Mouse (Mus musculus) B cell, adult 67 days (primary cell): ENCODE measurements around the gene Olfr231. TPM values are rescaled to one million over a fixed set of nuclear protein-coding genes. Genes with fewer than 3 reads are reported as not detected.

Experiments used
- total RNA-seq, 2 experiments: library from RNA; stranded (reverse); gene quantifications; 4 replicates each; pipeline ENCODE4 v1.2.4; 2023

The Olfr231 gene
- total RNA-seq, result not detected

GRCm38 (mm10) chr1:174121062-174121461 lies at the start of gene Olfr231:
TSS of gene Olfr231 (minus strand) at chr1:174121162.

GRCm38 (mm10) chr1:174155333-174155732 lies 34.4 kb upstream of the Olfr231 start, which contains the start of gene Olfr420:
TSS of gene Olfr420 (plus strand) at chr1:174155633.

GRCm38 (mm10) chr1:174131217-174131616 lies 10.3 kb upstream of the Olfr231 start, which contains the start of gene Olfr424:
TSS of gene Olfr424 (plus strand) at chr1:174131517.

DNA sequence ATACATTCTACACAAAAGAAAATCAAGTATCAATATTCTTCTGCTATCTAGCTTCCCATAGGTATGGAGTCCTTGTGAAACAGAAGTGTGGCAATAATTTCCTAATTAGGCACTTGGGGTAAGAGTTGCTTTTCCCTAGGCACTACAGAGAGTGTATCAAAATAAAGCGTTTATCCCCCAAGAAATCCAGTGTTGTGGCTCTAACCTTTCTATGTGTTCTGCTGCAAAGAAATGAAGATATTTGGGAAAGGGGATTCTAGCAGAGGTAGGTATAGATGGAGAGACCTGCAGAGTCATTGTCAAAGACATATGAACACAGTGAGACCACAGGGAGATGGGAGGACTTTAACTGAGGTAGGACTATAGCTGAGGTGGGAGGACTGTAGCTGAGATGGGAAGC lies 24.4 kb downstream of the Olfr231 start, which contains the start of gene Olfr427:
Olfr427 (plus strand) TSS at position 301 of the 400 bp plus-strand sequence.

GRCm38 (mm10) chr1:174084031-174084430 lies 36.9 kb downstream of the Olfr231 start, which contains the start of gene Olfr429:
TSS of gene Olfr429 (plus strand) at chr1:174084331.

DNA sequence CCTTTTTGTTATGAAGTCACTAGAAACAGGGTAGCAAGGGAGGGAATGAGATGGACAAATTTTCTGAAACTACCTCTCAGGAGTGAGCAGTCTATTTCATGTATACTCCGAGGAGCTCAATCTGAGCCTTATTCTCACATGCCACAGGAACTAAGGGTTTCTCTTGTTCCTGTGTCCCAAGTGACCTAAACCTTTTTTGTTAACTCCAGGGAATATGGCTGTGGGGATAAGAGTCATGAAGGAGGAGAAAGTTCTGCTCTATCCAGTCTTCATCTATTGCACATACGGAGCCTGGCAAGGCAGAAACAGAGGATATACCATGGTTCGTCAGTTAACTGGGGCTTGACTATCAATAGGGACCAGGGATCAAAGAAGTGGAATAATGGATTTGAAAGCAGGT lies 54.7 kb downstream of the Olfr231 start, which contains the start of gene Olfr430:
Olfr430 (plus strand) TSS at position 301 of the 400 bp plus-strand sequence.

Other genes with a start within 250 kb of the Olfr231 start
- gene Ifi211, start 208.1 kb downstream of the Olfr231 start, total RNA-seq, result under 1 TPM in 1 of 2 experiments, not detected in 1; 0.44 TPM
- gene Mndal, start 178.7 kb downstream of the Olfr231 start, total RNA-seq, result 100 to 1,000 TPM; 530 to 659 TPM
- 100 to 1,000 TPM; 289 to 326 TPM for gene Ifi203, start 178.5 kb downstream of the Olfr231 start, total RNA-seq
- not detected for gene Ifi202b, start 138.4 kb downstream of the Olfr231 start, total RNA-seq
- 1 to 10 TPM; 6.0 to 6.6 TPM for gene Ifi205, start 89.4 kb downstream of the Olfr231 start, total RNA-seq
- under 1 TPM; 0.52 to 0.53 TPM for gene Olfr433, start 80.5 kb downstream of the Olfr231 start, total RNA-seq
- not detected for gene Olfr432, start 72.0 kb downstream of the Olfr231 start, total RNA-seq
- gene Olfr430, start 54.6 kb downstream of the Olfr231 start, total RNA-seq, result not detected
- not detected for gene Olfr429, start 36.8 kb downstream of the Olfr231 start, total RNA-seq
- gene Olfr427, start 24.3 kb downstream of the Olfr231 start, total RNA-seq, result not detected
- gene Olfr424, start 10.4 kb upstream of the Olfr231 start, total RNA-seq, result not detected
- not detected for gene Olfr420, start 34.5 kb upstream of the Olfr231 start, total RNA-seq
- under 1 TPM in 1 of 2 experiments, not detected in 1; 0.20 TPM for gene Spta1, start 51.6 kb upstream of the Olfr231 start, total RNA-seq
- not detected for gene Olfr419, start 130.9 kb upstream of the Olfr231 start, total RNA-seq
- gene Mptx1, start 209.4 kb upstream of the Olfr231 start, total RNA-seq, result not detected
- not detected for gene Olfr417, start 244.0 kb upstream of the Olfr231 start, total RNA-seq